10 mouse cellular contexts compared by ENCODE assay signal in genomic region chr7:67425581-67425980, GRCm38 (mm10). TPM values are rescaled to one million over a fixed set of nuclear protein-coding genes. Genes with fewer than 3 reads are reported as not detected.
DNase-seq lines count a peak whose midpoint lies in the region; ATAC-seq and TF ChIP-seq lines count a peak whose summit lies in the region.
"Had no signal": no experiment of that assay in that cellular context is flagged by ENCODE, and none has a peak within 500 bp of the region (broad histone marks: within the 10 kb centered on the region; RNA-seq: fewer than 3 reads in every experiment).

No protein-coding gene starts in this region.

- H3K4me2 ChIP-seq in kidney, postnatal 0 days (ENCODE audit: low read length), result no peak overlapping the region

- TF ChIP-seq CTCF in kidney, postnatal 0 days (IDR thresholded peaks at IDR 0.05; ENCODE audit: low read depth), result no peak
- TF ChIP-seq CTCF in bone marrow, adult 2 months (IDR thresholded peaks at IDR 0.05; ENCODE audit: control insufficient read depth, insufficient read depth, low read length), result no peak

- no peak for ATAC-seq in CD4-positive, CD25-positive, alpha-beta regulatory T cell, adult 4 months
- ATAC-seq in kidney, postnatal 0 days (replicated peaks; ENCODE audit: low FRiP score, low read depth), result no peak
- ATAC-seq in megakaryocyte progenitor cell, adult 5-6 weeks (replicated peaks; ENCODE audit: poor library complexity), result peak; percentile 82
- no peak for ATAC-seq in erythroblast, adult 5-6 weeks (replicated peaks; ENCODE audit: low FRiP score, poor library complexity, severe bottlenecking)
- ATAC-seq: Patski had no signal

- no peak overlapping the region for H3K4me3 ChIP-seq in kidney, postnatal 0 days (replicated peaks; ENCODE audit: low read depth, low read length)
- H3K4me3 ChIP-seq in bone marrow, adult 2 months (replicated peaks; ENCODE audit: control insufficient read depth, low read depth, low read length), result no peak overlapping the region

- H3K36me3 ChIP-seq in kidney, postnatal 0 days (ENCODE audit: insufficient read depth, low read length), result no peaks in the 10 kb centered on the region

- no peaks in the 10 kb centered on the region for H3K4me1 ChIP-seq in kidney, postnatal 0 days (replicated peaks; ENCODE audit: insufficient read depth, low read length)
- peaks cover 10% of the 10 kb centered on the region for H3K4me1 ChIP-seq in bone marrow, adult 2 months (ENCODE audit: control insufficient read depth, insufficient read depth, low read length)

- no peak for TF ChIP-seq POLR2A in bone marrow, adult 2 months (IDR thresholded peaks at IDR 0.05; ENCODE audit: borderline replicate concordance, control insufficient read depth, low read depth, low read length)

- H3K9me3 ChIP-seq in kidney, postnatal 0 days (replicated peaks; ENCODE audit: low read length), result no peaks in the 10 kb centered on the region

- H3K27me3 ChIP-seq in kidney, postnatal 0 days (ENCODE audit: insufficient read depth, low read length), result no peaks in the 10 kb centered on the region
- H3K27me3 ChIP-seq: Patski had no signal

- WGBS in kidney, postnatal 0 days, result 58% methylated on average over 1 of the region's 1 CpGs
- WGBS in bone marrow, adult 2 months, result 4% methylated on average over 1 of the region's 1 CpGs

- H3K27ac ChIP-seq in kidney, postnatal 0 days, result peak overlapping the region; percentile 52; the same call in 1 of the 2 replicates
- peak overlapping the region; percentile 9 for H3K27ac ChIP-seq in bone marrow, adult 2 months (ENCODE audit: control insufficient read depth, insufficient read depth, low read depth, low read length, poor library complexity)

- no peak overlapping the region for H3K9ac ChIP-seq in kidney, postnatal 0 days (ENCODE audit: low read depth, low read length)

- DNase-seq in CD4-positive, CD25-positive, alpha-beta regulatory T cell, adult 2 months (ENCODE audit: low read depth, low spot score), result peak; percentile 30
- no peak for DNase-seq in kidney, postnatal 0 days (ENCODE audit: low spot score)
- DNase-seq in kidney, postnatal 25 days, result no peak
- no peak for DNase-seq in layer of hippocampus, postnatal 14 days (ENCODE audit: low spot score in 2 of 2)
- DNase-seq: cerebellum, postnatal 14 days had no signal

RNA-seq across cellular contexts. Expression of gene Mef2a, which starts 52.9 kb away (rescaled TPM):
- polyA plus RNA-seq in CD4-positive, CD25-positive, alpha-beta regulatory T cell, adult 4 months (2017; shearing (Covaris generic)), result 10 to 100 TPM in 1 of 2 experiments, 1 to 10 TPM in 1; 9.9 to 11.3 TPM
- 33.3 and 35.5 TPM in 2 replicates for polyA plus RNA-seq in kidney, postnatal 0 days (2015; fragmentation: Nextera tagmentation; extraction: Ambion mirVana)
- polyA plus RNA-seq in bone marrow, adult 2 months (2011; ENCODE audit: insufficient read depth, insufficient read length, low replicate concordance, missing spikeins), result 8.4 and 17.2 TPM in 2 replicates
- 36.4 and 43.9 TPM in 2 replicates for total RNA-seq in megakaryocyte progenitor cell, adult 5-6 weeks (2015)
- total RNA-seq in megakaryocyte progenitor cell, adult 5-6 weeks (2017), result 15.0 and 18.4 TPM in 2 replicates
- total RNA-seq in erythroblast, adult 5-6 weeks (2015; ENCODE audit: low replicate concordance), result 12.3 and 14.2 TPM in 2 replicates
- 9.3 and 11.8 TPM in 2 replicates for total RNA-seq in erythroblast, adult 5-6 weeks (2017; ENCODE audit: low replicate concordance)
- total RNA-seq in layer of hippocampus, postnatal 14 days (2021), result 100 to 1,000 TPM; 143 to 146 TPM
